Mouse (Mus musculus) heart, adult 2 months (tissue): Measurements from ENCODE around the gene Clec16a.

Source experiments
- CTCF ChIP-seq: fragments of 200-600 bp; IDR thresholded peaks from 2 replicates; pipeline ENCODE4 v1.8.1; 2022; ENCODE audit warnings: antibody characterized with exemption, mild to moderate bottlenecking, moderate library complexity
- POLR2A ChIP-seq: fragments of 200-500 bp; IDR thresholded peaks from 2 replicates; pipeline ENCODE4 v1.6.1; 2011; ENCODE audit warnings: mild to moderate bottlenecking, low read depth, low read length, control low read depth; ENCODE audit not compliant: insufficient read depth

GRCm38 (mm10) chr16:10731785-10732184, 186.6 kb downstream of the Clec16a start:
- no peak for TF ChIP-seq CTCF
- TF ChIP-seq POLR2A = no peak
